Mouse (Mus musculus) kidney, adult 18-20 months (tissue): ENCODE data around the gene Gm12666.
"Not testable (repeated sequence)": the region's sequence is repeated elsewhere in the genome, so short reads cannot be mapped to it uniquely, and the experiment has no call there.

Experiments
- DNase-seq: peaks from one replicate; pipeline ENCODE4 v3.0.0; 2021

Gene Gm12666

GRCm38 (mm10) chr4:92191649-92192048 lies at the start of gene Gm12666:
Gm12666 (minus strand) TSS chr4:92191749.
- not testable (repeated sequence) for DNase-seq

- DNase-seq = no peak
Observed at GRCm38 (mm10) chr4:92226326-92226725, 34.8 kb upstream of the Gm12666 start.

- no peak for DNase-seq
Observed at GRCm38 (mm10) chr4:92216286-92216685, 24.7 kb upstream of the Gm12666 start.

- DNase-seq = no peak
Observed at GRCm38 (mm10) chr4:92152646-92153045, 38.9 kb downstream of the Gm12666 start.

- no peak for DNase-seq
Observed at GRCm38 (mm10) chr4:92147134-92147533, 44.4 kb downstream of the Gm12666 start, which contains the start of gene Izumo3. Izumo3 (minus strand) TSS chr4:92147234.
